Mouse (Mus musculus) G1E (cell line): ENCODE measurements around the gene Rap1gap.

Experiments
- CTCF ChIP-seq: IDR thresholded peaks from 2 replicates; pipeline ENCODE4 v1.5.1; 2012; ENCODE audit warnings: low read depth, low read length, inconsistent platforms, mixed read lengths
- GATA1 ChIP-seq: IDR thresholded peaks from 2 replicates; pipeline ENCODE4 v1.6.1; 2012; ENCODE audit warnings: borderline replicate concordance, low read length, inconsistent platforms, mixed read lengths

DNA sequence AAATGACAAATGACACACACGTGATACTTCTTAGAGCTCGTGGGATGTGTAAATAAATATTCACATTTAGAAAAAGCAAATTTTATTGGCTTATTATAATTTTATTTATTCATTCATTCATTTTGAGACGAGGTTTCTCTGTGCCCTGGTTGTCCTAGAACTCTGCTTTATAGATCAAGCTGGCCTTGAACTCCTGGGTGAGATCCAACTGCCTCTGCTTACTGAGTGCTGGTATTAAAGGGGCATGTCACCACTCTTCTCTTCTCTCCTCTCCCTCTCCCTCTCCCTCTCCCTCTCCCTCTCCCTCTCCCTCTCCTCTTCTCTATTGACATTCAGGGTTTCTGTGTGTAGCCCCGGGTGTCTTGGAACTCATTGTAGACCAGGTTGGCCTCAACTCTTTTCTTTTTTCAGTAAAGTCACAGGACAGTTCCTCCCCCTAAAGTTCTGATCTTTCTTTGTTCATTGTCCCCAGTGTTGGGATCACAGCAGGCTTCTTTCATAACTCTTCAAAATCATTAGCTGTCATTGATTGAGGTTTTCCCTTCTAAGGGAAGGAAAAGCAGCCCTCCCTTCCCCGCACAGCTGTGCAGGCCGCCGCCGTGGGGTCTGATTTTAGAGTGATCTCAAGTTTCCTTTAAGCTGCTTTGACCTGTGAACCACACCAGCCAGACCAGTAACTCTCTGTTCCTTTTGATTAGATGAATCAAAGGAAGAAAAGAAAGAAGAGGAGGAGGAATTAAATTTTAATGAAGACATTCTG is 36.9 kb upstream of the Rap1gap start:
- TF ChIP-seq GATA1 (no peak), CTCF (no peak)
